Mouse (Mus musculus) hindbrain, embryonic 10.5 days (tissue): ENCODE results near the gene Krtcap2. TPM values are rescaled to one million over a fixed set of nuclear protein-coding genes. Genes with fewer than 3 reads are reported as not detected.

Experiments
- DNase-seq: peaks from one replicate; pipeline ENCODE4 v3.0.0-alpha.2; 2017; ENCODE audit warnings: low spot score
- H3K27ac ChIP-seq: fragments of 300-500 bp; sonication (generic); 2 replicates; pipeline ENCODE4 v1.5.1; 2016; ENCODE audit warnings: mild to moderate bottlenecking, moderate library complexity
- H3K27me3 ChIP-seq: fragments of 300-500 bp; sonication (generic); 2 replicates; pipeline ENCODE4 v1.6.1; 2016; ENCODE audit warnings: mild to moderate bottlenecking; ENCODE audit not compliant: poor library complexity, insufficient read depth, severe bottlenecking
- H3K36me3 ChIP-seq: fragments of 300-500 bp; sonication (generic); 2 replicates; pipeline ENCODE4 v1.6.1; 2016; ENCODE audit warnings: mild to moderate bottlenecking, moderate library complexity
- H3K4me1 ChIP-seq: fragments of 300-500 bp; sonication (generic); replicated peaks from 2 replicates; pipeline ENCODE4 v1.6.1; 2016; ENCODE audit warnings: mild to moderate bottlenecking
- H3K4me3 ChIP-seq: fragments of 300-500 bp; sonication (generic); 2 replicates; pipeline ENCODE4 v1.5.1; 2016; ENCODE audit warnings: mild to moderate bottlenecking, moderate library complexity
- H3K9me3 ChIP-seq: fragments of 300-500 bp; sonication (generic); 2 replicates; pipeline ENCODE4 v1.6.1; 2016; ENCODE audit warnings: mild to moderate bottlenecking, moderate library complexity
- WGBS: fragments of 180-500 bp; shearing (Covaris S2); methylation state at CpG from one replicate; pipeline ENCODE4 v1.1.7; 2016; 5-methylcytosine and 5-hydroxymethylcytosine counted together
- polyA plus RNA-seq: library from polyadenylated mRNA; unstranded; fragments of >200 nt; fragmentation: Nextera tagmentation; extraction: Ambion mirVana; gene quantifications from 2 replicates; pipeline ENCODE4 v1.2.1, GENCODE M21; 2016

Gene Krtcap2
- 276 and 282 TPM in 2 replicates for polyA plus RNA-seq

- Histone ChIP-seq H3K27me3 (peaks cover 36% of the 10 kb centered on the region), H3K36me3 (peaks cover 41% of the 10 kb centered on the region), H3K9me3 (no peaks in the 10 kb centered on the region), H3K4me1 (peaks cover 70% of the 10 kb centered on the region), H3K27ac (peak within 1 kb of the TSS; percentile 94), H3K4me3 (peak within 1 kb of the TSS; percentile 82)
- 5% methylated on average over 20 of the region's 20 CpGs for WGBS
- peak; percentile 48 for DNase-seq
These were observed at the start of gene Krtcap2 for GRCm38 (mm10) chr3:89245688-89246171. Krtcap2 (plus strand) TSS chr3:89245966.

- H3K9me3 ChIP-seq = no peaks in the 10 kb centered on the region
- peaks cover 19% of the 10 kb centered on the region for H3K4me1 ChIP-seq
- peak; percentile 96 for DNase-seq
- H3K27ac ChIP-seq = peak overlapping the region; percentile 91
- no peaks in the 10 kb centered on the region for H3K27me3 ChIP-seq
- H3K36me3 ChIP-seq = no peaks in the 10 kb centered on the region
- WGBS = 9% methylated on average over 33 of the region's 33 CpGs
- peak overlapping the region; percentile 52 for H3K4me3 ChIP-seq
These were observed 49.5 kb upstream of the Krtcap2 start for GRCm38 (mm10) chr3:89195979-89196877.

GRCm38 (mm10) chr3:89199839-89200238 lies 45.9 kb upstream of the Krtcap2 start:
- no peak for DNase-seq
- no peaks in the 10 kb centered on the region for H3K9me3 ChIP-seq
- 85% methylated on average over 3 of the region's 3 CpGs for WGBS

GRCm38 (mm10) chr3:89202253-89203141 lies 43.3 kb upstream of the Krtcap2 start, which contains the start of gene Gba:
Gba (plus strand) TSS chr3:89202928.
- 29% methylated on average over 13 of the region's 13 CpGs for WGBS
- peak; percentile 88 for DNase-seq
- peak within 1 kb of the TSS; percentile 80 for H3K27ac ChIP-seq

More at GRCm38 (mm10) chr3:89199839-89200238, 45.9 kb upstream of the Krtcap2 start:
- no peaks in the 10 kb centered on the region for H3K27me3 ChIP-seq
- H3K36me3 ChIP-seq = peaks cover 7% of the 10 kb centered on the region
- H3K4me3 ChIP-seq = no peak overlapping the region
- H3K4me1 ChIP-seq = peaks cover 28% of the 10 kb centered on the region
- H3K27ac ChIP-seq = no peak overlapping the region

GRCm38 (mm10) chr3:89203142-89203514 lies 42.6 kb upstream of the Krtcap2 start:
- Histone ChIP-seq H3K27ac (peak overlapping the region; percentile 80), H3K27me3 (no peaks in the 10 kb centered on the region), H3K4me1 (peaks cover 9% of the 10 kb centered on the region), H3K36me3 (peaks cover 40% of the 10 kb centered on the region), H3K4me3 (peak overlapping the region; percentile 67), H3K9me3 (no peaks in the 10 kb centered on the region)
- 42% methylated on average over 5 of the region's 5 CpGs for WGBS
- DNase-seq = no peak

More at GRCm38 (mm10) chr3:89202253-89203141, 43.3 kb upstream of the Krtcap2 start, which contains the start of gene Gba:
- Histone ChIP-seq H3K36me3 (peaks cover 34% of the 10 kb centered on the region), H3K4me1 (peaks cover 9% of the 10 kb centered on the region), H3K9me3 (no peaks in the 10 kb centered on the region), H3K27me3 (no peaks in the 10 kb centered on the region), H3K4me3 (peak within 1 kb of the TSS; percentile 67)

- DNase-seq = no peak
These were observed 39.7 kb upstream of the Krtcap2 start for GRCm38 (mm10) chr3:89206079-89206478.

GRCm38 (mm10) chr3:89206695-89207094 lies 39.1 kb upstream of the Krtcap2 start:
- peaks cover 72% of the 10 kb centered on the region for H3K36me3 ChIP-seq
- peaks cover 9% of the 10 kb centered on the region for H3K4me1 ChIP-seq
- no peak overlapping the region for H3K27ac ChIP-seq
- no peaks in the 10 kb centered on the region for H3K9me3 ChIP-seq
- DNase-seq = no peak
- 89% methylated on average over 2 of the region's 2 CpGs for WGBS
- no peak overlapping the region for H3K4me3 ChIP-seq
- no peaks in the 10 kb centered on the region for H3K27me3 ChIP-seq

More at GRCm38 (mm10) chr3:89206079-89206478, 39.7 kb upstream of the Krtcap2 start:
- no peak overlapping the region for H3K4me3 ChIP-seq
- peaks cover 70% of the 10 kb centered on the region for H3K36me3 ChIP-seq
- peaks cover 9% of the 10 kb centered on the region for H3K4me1 ChIP-seq
- H3K27ac ChIP-seq = no peak overlapping the region
- 94% methylated on average over 7 of the region's 7 CpGs for WGBS
- H3K27me3 ChIP-seq = no peaks in the 10 kb centered on the region
- no peaks in the 10 kb centered on the region for H3K9me3 ChIP-seq

- no peak for DNase-seq
- Histone ChIP-seq H3K27ac (no peak overlapping the region), H3K27me3 (no peaks in the 10 kb centered on the region), H3K9me3 (no peaks in the 10 kb centered on the region), H3K4me3 (no peak overlapping the region), H3K36me3 (peaks cover 72% of the 10 kb centered on the region), H3K4me1 (peaks cover 16% of the 10 kb centered on the region)
- 95% methylated on average over 13 of the region's 13 CpGs for WGBS
These were observed 37.6 kb upstream of the Krtcap2 start for GRCm38 (mm10) chr3:89208075-89208657.

- Histone ChIP-seq H3K4me3 (no peak overlapping the region), H3K36me3 (peaks cover 72% of the 10 kb centered on the region), H3K9me3 (no peaks in the 10 kb centered on the region), H3K27ac (no peak overlapping the region), H3K4me1 (peaks cover 14% of the 10 kb centered on the region), H3K27me3 (no peaks in the 10 kb centered on the region)
- DNase-seq = no peak
- 91% methylated on average over 6 of the region's 6 CpGs for WGBS
These were observed 37.0 kb upstream of the Krtcap2 start for GRCm38 (mm10) chr3:89208736-89209135.

GRCm38 (mm10) chr3:89209731-89210130 lies 36.0 kb upstream of the Krtcap2 start:
- no peak overlapping the region for H3K4me3 ChIP-seq
- H3K27me3 ChIP-seq = no peaks in the 10 kb centered on the region
- H3K36me3 ChIP-seq = peaks cover 66% of the 10 kb centered on the region
- DNase-seq = no peak
- H3K4me1 ChIP-seq = peaks cover 20% of the 10 kb centered on the region
- no peak overlapping the region for H3K27ac ChIP-seq
- no peaks in the 10 kb centered on the region for H3K9me3 ChIP-seq
- WGBS = 90% methylated on average over 7 of the region's 7 CpGs

- Histone ChIP-seq H3K27ac (no peak overlapping the region), H3K36me3 (peaks cover 61% of the 10 kb centered on the region), H3K27me3 (no peaks in the 10 kb centered on the region), H3K4me3 (no peak overlapping the region), H3K4me1 (peaks cover 24% of the 10 kb centered on the region), H3K9me3 (no peaks in the 10 kb centered on the region)
- no peak for DNase-seq
- WGBS = 92% methylated on average over 13 of the region's 13 CpGs
These were observed 35.6 kb upstream of the Krtcap2 start for GRCm38 (mm10) chr3:89210162-89210561.

- WGBS = 89% methylated on average over 7 of the region's 7 CpGs
- H3K9me3 ChIP-seq = no peaks in the 10 kb centered on the region
- DNase-seq = no peak
- H3K27me3 ChIP-seq = no peaks in the 10 kb centered on the region
- no peak overlapping the region for H3K4me3 ChIP-seq
- H3K27ac ChIP-seq = no peak overlapping the region
- peaks cover 56% of the 10 kb centered on the region for H3K36me3 ChIP-seq
- peaks cover 30% of the 10 kb centered on the region for H3K4me1 ChIP-seq
These were observed 35.0 kb upstream of the Krtcap2 start for GRCm38 (mm10) chr3:89210731-89211130.
